Mouse (Mus musculus) cerebellum, adult 9-11 months (tissue): ENCODE data around the gene Gm45337.
A peak's percentile ranks its signal among the peaks of the same experiment; 100 is the strongest.
"Not testable (repeated sequence)": the region's sequence is repeated elsewhere in the genome, so short reads cannot be mapped to it uniquely, and the experiment has no call there.

Source experiments
- DNase-seq: peaks from one replicate; pipeline ENCODE4 v3.0.0; 2022

Gene Gm45337

DNA sequence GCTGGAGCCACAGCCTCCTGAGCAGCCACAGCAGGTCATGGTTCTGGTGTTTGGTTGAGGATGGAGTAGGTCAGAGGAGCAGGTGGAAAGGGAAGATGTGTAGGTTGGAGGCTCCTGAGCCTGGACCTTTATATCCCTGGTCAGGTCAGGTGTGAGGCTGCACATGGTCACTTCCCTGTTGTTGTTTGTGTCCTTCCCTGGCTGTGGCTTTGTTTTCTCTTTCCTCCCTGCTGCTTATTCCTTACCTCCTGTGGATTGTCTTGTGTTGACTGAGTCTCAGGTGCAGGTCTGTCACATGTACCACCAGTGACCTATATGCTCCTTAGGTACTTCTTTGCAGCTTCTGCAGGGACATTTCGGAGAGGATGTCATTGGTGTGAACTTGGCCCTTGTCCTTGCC lies at the start of gene Gm45337:
Gene Gm45337 (minus strand): TSS at position 101 of the 400 bp plus-strand sequence.
- DNase-seq = no peak

DNA sequence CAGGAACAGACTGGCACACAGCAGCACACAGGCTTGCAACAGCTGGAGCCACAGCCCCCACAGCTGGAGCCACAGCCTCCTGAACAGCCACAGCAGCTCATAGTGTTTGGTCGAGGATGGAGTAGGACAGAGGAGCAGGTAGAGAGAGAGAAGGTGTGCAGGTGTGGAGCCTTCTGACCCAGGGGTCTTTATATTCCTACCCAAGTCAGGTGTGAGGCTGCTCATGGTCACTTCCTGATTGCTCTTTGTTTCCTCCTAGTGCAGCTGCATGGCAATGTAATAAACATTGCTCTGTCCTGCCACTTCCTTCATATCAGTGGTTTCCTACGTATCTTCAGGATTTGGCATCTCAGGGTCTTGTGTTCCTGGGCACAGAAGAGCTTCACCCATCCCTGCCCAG lies 45.9 kb upstream of the Gm45337 start, which contains the start of gene Gm10153:
Gene Gm10153 (minus strand): TSS at position 101 of the 400 bp plus-strand sequence.
- no peak for DNase-seq

DNA sequence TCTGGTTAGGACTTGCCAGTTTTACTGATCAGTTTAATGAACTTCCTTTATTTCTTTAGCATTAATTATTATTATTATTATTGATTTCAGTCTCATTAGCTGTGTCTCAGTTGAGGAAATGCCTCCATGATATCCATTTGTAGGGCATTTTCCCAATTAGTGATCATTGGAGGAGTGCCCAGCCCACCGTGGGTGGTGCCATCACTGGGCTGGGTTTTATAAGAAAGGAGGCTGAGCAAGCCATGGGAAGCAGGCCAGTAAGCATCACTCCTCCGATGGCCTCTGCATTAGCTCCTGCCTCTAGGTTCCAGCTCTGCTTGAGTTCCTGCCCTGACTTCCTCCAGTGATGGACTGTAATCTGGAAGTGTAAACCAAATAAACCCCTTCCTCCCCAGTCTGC lies 43.7 kb upstream of the Gm45337 start:
- DNase-seq = no peak

DNA sequence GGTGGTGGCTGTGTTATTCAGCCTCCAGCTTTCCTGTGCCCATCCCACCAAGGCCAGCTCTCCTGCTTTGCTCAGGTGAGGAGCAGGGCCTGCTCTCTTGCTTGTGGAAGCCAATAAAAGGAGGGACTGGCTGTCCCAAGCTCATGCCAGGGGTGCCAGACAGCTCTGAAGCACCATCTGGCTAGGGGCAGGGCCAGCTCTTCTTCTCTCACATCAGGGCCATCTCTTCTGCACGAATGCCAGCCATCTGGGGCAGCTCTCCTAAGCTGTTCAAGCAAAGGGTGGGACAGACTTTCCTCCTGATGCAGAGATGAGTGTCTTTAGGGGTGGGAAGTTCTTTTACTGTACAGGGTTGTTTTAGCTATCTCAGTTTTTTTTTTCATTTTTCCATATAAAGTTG lies 36.6 kb upstream of the Gm45337 start:
- no peak for DNase-seq

DNA sequence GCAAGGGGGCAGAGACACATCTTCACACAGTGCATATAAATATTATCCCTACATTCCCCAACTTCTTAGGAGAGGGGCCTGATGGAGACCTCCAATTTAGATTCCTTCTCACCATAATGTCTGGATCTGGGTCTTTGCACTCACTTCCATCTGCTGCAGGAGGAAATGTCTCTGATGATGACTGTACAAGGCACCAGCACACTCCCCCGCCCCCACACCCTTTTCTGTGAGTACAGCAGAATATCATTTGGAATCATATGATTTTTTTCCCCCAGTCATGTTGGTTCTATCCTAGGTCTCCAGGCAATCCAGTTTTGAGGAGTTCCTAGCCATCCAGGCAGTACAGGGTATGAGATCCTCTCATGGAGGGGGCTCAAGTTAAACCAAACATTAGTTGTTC lies 34.3 kb upstream of the Gm45337 start:
- DNase-seq = no peak

DNA sequence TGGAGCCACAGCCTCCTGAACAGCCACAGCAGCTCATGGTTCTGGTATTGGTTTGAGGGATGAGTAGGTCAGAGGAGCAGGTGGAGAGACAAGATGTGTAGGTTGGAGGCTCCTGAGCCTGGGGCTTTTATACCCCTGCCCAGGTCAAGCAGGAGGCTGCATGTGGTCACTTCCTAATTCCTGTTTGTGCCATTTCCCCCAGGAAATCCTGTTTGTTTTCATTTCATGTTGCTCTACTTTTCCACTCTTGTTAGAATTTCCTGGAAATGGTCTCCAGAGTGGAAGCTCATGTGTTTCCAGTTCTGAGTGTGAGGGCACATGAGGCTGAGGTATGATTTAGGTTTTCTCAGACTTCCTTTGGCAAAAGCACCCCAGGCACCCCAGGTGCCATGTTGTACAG lies 31.5 kb upstream of the Gm45337 start, which contains the start of gene Krtap5-2:
Gene Krtap5-2 (minus strand): TSS at position 101 of the 400 bp plus-strand sequence.
- not testable (repeated sequence) for DNase-seq

DNA sequence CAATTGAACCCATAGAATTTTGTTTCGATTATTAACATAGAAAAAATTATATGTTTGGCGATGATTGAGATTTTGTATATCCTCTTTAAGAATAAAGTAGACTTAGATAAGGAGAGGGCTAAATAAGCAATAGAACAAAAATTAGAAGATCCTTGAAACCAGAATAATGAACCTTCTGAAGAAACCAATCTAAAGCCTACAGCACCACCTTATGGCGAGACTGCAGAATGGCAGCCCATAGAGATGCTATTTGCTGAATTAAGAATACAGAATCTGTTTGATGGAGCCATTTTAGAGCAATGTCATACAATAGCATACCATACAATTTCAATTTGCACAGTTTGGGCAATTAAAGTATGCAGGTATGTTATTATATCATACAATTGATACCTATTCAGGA lies 25.4 kb upstream of the Gm45337 start:
- no peak for DNase-seq

DNA sequence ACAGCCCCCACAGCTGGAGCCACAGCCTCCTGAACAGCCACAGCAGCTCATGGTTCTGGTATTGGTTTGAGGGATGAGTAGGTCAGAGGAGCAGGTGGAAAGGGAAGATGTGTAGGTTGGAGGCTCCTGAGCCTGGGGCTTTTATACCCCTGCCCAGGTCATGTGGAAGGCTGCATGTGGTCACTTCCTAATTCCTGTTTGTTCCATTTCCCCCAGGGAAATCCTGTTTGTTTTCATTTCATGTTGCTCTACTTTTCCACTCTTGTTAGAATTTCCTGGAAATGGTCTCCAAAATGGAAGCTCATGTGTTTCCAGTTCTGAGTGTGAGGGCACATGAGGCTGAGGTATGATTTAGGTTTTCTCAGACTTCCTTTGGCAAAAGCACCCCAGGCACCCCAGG lies 21.2 kb upstream of the Gm45337 start, which contains the start of gene Gm4553:
Gene Gm4553 (minus strand): TSS at position 101 of the 400 bp plus-strand sequence.
- DNase-seq = not testable (repeated sequence)

DNA sequence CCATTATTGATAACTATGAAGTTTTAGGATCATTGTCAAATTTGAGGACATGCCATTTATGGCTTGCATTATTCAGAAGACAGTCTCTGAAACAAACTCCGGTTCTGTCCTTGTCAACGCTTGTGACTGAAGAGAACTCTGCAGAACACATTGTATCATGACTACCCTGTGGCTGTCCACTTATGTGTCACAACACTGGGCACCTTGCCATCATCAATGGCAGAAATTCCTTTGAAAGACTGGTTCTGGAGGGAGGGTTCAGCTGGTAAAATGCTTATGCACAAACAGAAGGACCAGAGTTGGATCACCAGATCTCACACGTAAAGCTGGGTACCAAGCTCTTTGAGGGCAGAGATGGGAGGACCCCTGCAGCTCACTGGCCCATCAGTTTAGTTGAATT lies 15.0 kb upstream of the Gm45337 start:
- DNase-seq = no peak

DNA sequence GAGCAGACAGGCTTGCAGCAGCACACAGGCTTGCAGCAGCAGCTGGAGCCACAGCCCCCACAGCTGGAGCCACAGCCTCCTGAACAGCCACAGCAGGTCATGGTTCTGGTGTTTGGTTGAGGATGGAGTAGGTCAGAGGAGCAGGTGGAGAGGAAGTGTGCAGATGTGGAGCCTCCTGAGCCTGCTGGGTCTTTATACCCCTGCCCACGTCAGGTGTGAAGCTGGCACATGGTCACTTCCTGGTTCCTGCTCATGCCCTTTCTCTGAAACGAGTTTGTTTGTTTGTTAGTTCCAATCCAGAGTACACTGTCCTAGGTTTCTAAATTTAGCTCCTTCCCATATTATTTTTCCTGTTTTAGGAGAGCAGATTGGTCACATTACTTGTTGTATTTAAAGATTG lies 12.6 kb upstream of the Gm45337 start, which contains the start of gene Gm29735:
Gene Gm29735 (minus strand): TSS at position 101 of the 400 bp plus-strand sequence.
- DNase-seq = not testable (repeated sequence)

DNA sequence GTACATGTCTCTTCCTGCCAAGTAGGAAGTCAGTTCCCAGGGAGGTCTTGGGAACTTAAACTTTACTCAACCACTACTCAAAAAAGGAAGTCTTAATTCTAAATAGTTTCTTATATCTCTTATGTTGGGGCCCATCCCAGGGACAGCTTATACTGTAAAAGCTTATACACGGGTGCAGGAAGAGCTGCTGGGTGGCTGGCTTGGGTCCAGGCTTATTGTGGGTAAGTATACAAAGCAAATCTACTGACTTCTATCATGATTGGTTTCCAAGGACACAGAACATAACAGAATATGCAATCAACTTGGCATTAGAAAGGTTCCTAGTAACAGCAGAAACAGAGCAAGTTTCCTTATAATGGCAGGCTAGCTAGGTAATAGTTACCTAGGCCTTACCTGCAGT lies 10.9 kb upstream of the Gm45337 start:
- DNase-seq = no peak

DNA sequence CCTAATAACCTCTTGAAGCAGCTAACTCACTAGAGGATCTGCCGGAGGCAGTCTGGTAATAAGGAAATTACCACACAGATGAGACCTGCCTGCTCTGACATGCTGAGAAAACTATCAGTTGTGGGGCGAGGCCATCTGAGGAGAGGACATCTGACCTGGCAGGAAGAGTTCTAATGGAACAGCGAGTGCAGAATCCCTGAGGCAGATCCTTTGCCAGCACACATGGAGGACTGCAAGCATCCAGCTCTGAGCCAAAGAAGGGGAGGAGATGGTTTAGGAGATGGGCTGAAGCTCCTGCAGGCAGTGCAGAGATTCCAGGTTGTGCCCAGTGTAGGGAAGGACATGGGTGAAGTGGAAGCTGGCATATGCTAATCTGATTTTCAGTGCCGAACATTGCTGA lies 7.8 kb upstream of the Gm45337 start:
- no peak for DNase-seq

DNA sequence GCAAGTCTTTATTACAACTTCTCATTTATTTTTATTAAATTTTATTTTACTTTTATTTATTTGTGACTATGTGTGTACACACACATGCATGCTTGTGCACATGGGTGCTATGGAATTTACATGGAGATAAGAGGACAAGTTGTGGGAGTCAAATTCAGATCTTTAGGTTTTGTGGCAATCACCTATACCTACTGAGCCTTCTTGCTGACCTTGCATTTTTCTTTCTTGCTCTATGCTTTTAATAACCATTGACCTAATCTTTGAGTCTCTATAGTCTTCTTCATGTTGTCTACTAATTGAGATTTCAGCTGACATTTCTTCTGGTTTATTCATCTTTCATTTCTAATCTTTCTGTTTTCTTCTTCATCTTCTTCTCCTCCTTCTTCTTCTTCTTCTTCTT lies 4.2 kb upstream of the Gm45337 start:
- DNase-seq = no peak

DNA sequence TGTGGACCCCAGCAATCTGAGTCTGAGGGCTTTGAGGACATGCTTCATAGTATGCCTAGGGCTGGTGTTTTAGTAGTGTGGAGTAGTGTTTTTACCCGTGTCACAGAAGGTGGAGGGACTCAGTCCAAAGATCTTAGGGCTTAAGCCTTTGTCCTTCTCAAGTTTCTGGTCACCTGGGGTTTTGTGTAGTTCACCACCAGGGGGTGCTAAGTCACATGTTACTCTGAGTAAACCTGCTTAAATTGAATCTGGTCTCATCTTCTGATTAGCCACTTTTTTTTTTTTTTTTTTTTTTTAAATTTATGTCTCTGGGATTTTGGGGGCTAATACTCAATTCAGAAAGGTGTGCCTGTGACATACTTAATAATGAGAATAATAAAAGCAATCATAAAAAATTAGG lies 1.6 kb upstream of the Gm45337 start:
- no peak for DNase-seq

DNA sequence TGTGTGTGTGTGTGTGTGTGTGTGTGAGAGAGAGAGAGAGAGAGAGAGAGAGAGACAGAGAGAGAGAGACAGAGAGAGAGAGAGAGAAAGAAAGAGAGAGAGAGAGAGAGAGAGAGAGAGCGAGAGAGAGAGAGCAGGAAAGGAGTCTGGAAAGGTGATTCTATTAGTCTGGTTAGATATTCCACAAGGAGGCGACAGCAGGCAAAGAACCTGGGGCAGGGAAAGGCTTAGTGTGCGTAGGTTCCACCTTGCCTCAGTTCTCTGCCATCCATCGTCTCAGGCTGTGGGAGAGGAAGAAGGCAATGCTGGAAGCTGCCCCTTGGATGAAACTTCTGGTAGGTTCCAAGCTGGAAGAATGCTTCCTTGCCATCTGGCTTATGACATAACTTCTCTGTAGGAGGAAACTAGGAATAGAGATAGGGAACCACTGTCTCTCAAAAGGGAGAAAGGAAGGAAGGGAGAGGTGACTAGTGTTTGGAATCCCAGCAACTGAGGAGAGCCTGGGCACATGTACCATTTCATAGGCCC lies 1.1 kb upstream of the Gm45337 start:
- no peak for DNase-seq

DNA sequence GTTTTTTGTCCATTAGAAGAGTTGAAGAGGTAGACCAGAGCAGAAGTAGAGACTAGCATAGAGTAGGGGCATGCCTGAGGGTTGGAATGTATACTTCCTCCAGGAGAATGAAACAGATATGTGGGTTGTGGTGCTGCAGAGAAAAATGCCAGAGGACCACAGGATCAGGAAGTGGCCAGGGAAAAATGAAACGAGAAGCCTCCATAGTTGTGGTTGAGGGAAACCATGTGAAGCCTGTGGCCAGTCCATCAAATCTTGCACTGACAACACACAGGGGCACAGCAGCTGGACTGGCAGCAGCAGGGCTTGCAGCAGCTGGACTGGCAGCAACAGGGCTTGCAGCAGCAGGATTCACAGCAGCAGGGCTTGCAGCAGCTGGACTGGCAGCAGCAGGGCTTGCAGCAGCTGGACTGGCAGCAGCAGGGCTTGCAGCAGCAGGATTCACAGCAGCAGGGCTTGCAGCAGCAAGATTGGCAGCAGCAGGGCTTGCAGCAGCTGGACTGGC lies 849 bp downstream of the Gm45337 start:
- DNase-seq = not testable (repeated sequence)

DNA sequence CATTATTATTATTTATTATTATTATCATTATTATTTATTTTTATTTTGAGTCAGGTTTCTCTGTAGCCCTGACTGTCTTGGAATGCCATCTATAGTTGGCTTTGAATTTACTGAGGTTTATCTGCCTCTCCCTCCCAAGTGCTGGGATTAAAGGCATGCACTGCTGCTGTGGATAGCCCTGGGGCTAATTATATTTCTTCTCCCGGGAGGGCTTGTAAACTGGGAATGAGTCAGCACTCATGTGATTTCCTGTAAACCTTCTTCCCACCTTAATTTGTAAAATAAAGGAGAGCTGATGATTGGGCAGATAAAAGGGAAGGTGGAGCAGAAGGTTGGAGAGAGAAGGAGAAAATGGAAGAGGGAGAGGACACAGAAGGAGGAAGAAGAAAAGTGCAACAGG lies 3.7 kb downstream of the Gm45337 start:
- no peak for DNase-seq

DNA sequence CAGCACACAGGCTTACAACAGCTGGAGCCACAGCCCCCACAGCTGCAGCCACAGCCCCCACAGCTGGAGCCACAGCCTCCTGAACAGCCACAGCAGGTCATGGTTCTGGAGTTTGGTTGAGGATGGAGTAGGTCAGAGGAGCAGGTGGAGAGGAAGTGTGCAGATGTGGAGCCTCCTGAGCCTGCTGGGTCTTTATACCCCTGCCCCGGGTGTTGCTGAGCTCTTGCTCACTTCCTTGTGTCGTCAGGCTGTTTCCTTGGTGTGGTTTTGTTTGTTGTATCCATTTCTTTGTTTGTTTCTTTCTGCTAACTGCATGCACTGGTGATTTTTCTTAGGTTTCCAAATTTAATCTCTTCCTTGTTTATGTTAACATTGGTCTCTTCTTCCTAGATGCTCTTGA lies 8.5 kb downstream of the Gm45337 start, which contains the start of gene Gm39115:
Gene Gm39115 (minus strand): TSS at position 101 of the 400 bp plus-strand sequence.
- DNase-seq = not testable (repeated sequence)

DNA sequence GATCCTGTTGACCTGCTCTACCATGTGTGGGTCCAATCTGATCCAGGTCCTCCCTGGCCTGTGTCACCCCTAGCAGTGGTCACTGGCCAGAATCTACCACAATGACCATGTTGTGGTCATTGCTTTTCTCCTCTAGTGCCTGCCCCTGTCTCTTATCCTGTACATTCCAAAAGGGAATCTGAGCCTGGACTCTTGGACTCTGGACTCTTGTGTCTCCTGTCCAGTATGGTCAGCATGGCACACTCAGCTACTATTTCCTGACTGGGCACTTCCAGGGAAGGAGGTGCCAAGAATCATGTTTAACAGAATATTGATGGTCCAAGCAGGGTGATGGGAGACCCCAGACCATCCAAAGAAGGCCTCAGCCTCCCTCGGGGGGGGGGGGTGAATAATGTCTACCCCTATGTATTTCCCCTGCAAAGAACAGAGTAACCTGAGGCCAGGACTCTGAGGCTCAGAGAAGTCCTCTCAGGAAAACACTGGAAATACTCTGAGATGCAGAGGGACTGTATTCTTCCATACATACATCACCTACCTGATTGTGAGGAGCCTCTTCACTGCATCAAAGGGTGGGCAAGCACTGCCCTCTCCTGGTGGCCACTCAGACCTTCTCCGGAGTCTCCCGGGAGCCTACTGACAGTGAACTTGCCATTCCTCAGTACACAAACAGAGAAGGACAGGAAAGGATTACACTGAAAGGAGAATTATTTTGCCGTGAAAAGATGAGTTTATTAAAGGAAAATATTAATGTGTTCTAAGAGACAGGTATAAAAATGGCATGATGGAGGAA lies 10.0 kb downstream of the Gm45337 start:
- no peak for DNase-seq

DNA sequence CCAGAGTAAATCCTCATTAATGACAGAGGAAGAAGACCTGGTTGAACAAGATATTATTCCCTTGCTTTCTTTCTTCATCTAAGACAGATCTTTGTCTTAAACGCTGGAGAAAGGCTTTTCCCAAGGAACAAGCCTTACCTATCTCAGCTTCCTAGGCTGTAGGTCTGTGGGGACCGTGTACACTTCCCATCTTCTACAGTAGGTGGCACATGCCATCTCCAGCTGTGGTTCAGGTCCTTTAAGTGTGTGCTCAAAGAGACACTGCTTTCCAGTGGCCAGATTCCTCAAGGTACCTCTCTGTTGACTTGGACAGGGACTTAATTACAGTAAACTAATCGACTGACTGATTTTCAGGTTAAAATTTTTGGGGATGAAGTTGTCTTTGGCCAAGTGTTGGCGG lies 15.6 kb downstream of the Gm45337 start:
- DNase-seq = no peak

DNA sequence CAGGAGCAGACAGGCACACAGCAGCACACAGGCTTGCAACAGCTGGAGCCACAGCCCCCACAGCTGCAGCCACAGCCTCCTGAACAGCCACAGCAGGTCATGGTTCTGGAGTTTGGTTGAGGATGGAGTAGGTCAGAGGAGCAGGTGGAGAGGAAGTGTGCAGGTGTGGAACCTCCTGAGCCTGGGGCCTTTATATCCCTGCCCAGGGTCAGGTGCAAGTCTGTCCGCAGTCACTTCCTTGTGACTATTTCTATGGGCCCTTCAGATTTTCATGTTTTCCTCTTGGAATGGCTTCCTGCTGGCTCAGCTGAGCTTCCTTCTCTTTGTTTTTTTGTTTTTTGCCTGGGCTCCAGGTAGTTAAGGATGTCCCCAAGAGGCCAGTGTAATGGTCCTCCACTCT lies 23.8 kb downstream of the Gm45337 start, which contains the start of gene Gm45618:
Gene Gm45618 (minus strand): TSS at position 101 of the 400 bp plus-strand sequence.
- not testable (repeated sequence) for DNase-seq

DNA sequence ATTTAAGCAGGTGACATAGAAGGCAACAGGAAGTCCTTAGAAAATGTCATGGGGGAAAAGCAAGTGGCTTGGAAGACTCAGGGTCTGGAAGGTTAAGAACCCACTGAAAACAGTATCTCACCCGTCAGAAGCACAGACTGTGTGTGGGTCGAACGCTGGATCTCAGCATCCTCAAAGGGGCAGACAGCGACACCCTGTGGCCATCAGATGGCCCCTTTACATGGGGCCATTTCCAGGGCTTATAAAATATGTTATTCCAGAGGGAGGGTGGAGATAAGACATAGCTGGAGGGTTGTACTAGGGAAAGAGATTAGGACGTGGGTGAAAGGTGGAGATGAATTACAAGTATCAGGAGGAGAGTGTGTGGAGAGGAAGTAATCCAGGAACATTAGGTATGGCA lies 24.8 kb downstream of the Gm45337 start:
- peak; percentile 5 for DNase-seq

DNA sequence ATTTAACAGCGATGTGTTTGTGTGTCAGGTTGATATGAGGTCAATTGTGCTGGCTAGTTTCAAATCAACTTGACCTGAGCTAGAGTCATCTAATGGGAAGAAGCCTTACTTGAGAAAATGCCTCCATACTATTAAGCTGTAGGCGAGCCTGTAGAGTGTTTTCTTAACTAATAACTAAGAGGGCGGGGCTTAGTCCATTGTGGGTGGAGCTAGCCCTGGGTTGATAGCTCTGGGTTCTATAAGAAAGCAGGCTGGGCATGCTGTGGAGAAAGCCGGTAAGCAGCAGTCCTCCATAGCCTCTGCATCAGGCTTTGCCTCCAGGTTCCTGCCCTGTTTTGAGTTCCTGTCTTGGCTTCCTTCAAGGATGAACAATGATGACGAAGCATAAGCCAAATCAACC lies 39.7 kb downstream of the Gm45337 start:
- DNase-seq = no peak

DNA sequence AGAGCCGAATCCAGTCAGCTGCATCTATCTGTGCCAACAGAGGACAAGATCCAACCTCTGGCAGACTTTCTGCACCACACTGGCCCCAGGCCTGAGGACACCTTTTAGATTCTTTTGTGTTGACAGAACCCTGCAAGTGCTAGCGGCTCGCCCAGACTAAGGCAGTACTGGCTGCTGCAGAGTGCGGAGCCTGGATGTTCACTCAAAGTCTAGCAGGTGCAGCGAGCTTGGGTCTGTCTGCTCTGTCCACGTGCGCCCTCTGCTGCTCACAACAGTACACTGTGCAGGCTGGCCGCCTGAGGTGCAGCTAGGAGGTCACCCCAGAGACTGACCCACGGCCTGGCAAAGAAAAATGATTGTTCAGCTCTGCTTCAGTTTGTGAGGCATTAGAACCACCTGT lies 46.6 kb downstream of the Gm45337 start:
- peak; percentile 87 for DNase-seq
